Mouse (Mus musculus): ENCODE measurements around the gene Arhgef7.

- TF ChIP-seq POLR2A (IDR thresholded peaks at IDR 0.05; ENCODE audit: control insufficient read depth, low read depth, low read length): no peak
- TF ChIP-seq CTCF (IDR thresholded peaks at IDR 0.05; ENCODE audit: control insufficient read depth, insufficient read depth, insufficient replicate concordance, low read depth, low read length): no peak
These were observed 22.0 kb downstream of the Arhgef7 start for GRCm38 (mm10) chr8:11749472-11749871.
